Mouse (Mus musculus) olfactory bulb, adult 2 months (tissue): ENCODE data around the gene Fth1.

Experiments used
- CTCF ChIP-seq: fragments of 200-500 bp; IDR thresholded peaks from 2 replicates; pipeline ENCODE4 v1.5.1; 2012; ENCODE audit warnings: low read depth, mild to moderate bottlenecking, low read length, moderate library complexity; ENCODE audit not compliant: insufficient read depth
- POLR2A ChIP-seq: fragments of 200-500 bp; IDR thresholded peaks from 2 replicates; pipeline ENCODE4 v1.6.1; 2012; ENCODE audit warnings: mild to moderate bottlenecking, low read depth, low read length, moderate library complexity; ENCODE audit not compliant: insufficient read depth

DNA sequence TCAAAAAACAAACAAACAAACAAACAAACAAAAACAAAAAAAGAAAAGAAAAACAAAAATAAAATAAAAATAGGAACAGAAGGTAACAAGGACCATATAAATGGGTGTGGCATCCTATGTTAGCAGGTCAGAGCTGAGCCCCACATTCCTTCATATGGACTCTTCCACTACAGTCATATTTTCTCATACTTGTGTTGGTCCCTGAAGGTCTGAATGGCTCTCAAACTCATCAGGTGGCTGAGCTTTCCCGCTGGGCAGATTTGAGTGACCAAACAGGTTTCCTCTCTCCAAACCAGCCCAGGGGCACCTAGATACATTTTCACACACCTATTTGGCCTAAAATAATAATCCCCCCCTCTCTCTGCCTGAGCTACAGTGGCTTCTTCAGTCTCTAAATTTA is 31.0 kb downstream of the Fth1 start:
- TF ChIP-seq CTCF (no peak), POLR2A (no peak)
